Mouse (Mus musculus) embryonic facial prominence, embryonic 15.5 days (tissue): Measurements from ENCODE around the gene C2cd5. TPM values are rescaled to one million over a fixed set of nuclear protein-coding genes. Genes with fewer than 3 reads are reported as not detected.

Experiments used
- ATAC-seq: fragments of 200-750 bp; cut with Nextera tagmentation; 2 replicates; pipeline ENCODE4 v1.8.0; 2017; ENCODE audit warnings: low read depth, moderate TSS enrichment; ENCODE audit not compliant: insufficient number of reproducible peaks, low FRiP score, low TSS enrichment
- H3K27ac ChIP-seq: fragments of 300-500 bp; sonication (generic); replicated peaks from 2 replicates; pipeline ENCODE4 v1.5.1; 2015; ENCODE audit warnings: mild to moderate bottlenecking, inconsistent platforms
- H3K27me3 ChIP-seq: fragments of 300-500 bp; sonication (generic); 2 replicates; pipeline ENCODE4 v1.6.1; 2015; ENCODE audit warnings: inconsistent platforms
- H3K36me3 ChIP-seq: fragments of 300-500 bp; sonication (generic); 2 replicates; pipeline ENCODE4 v1.6.1; 2015; ENCODE audit warnings: mild to moderate bottlenecking, inconsistent platforms
- H3K4me1 ChIP-seq: fragments of 300-500 bp; sonication (generic); 2 replicates; pipeline ENCODE4 v1.6.1; 2015; ENCODE audit warnings: inconsistent platforms
- H3K4me2 ChIP-seq: fragments of 300-500 bp; sonication (generic); replicated peaks from 2 replicates; pipeline ENCODE4 v1.6.1; 2015; ENCODE audit warnings: mild to moderate bottlenecking, inconsistent platforms
- H3K4me3 ChIP-seq: fragments of 300-500 bp; sonication (generic); replicated peaks from 2 replicates; pipeline ENCODE4 v1.5.1; 2015; ENCODE audit warnings: mild to moderate bottlenecking, inconsistent platforms
- H3K9ac ChIP-seq: fragments of 300-500 bp; sonication (generic); 2 replicates; pipeline ENCODE4 v1.6.1; 2015; ENCODE audit warnings: inconsistent platforms
- H3K9me3 ChIP-seq: fragments of 300-500 bp; sonication (generic); replicated peaks from 2 replicates; pipeline ENCODE4 v1.6.1; 2016; ENCODE audit warnings: inconsistent platforms
- WGBS: fragments of 180-500 bp; shearing (Covaris S2); methylation state at CpG from one replicate; pipeline ENCODE4 v1.1.7; 2015; 5-methylcytosine and 5-hydroxymethylcytosine counted together
- polyA plus RNA-seq: library from polyadenylated mRNA; unstranded; fragments of >200 nt; fragmentation: Nextera tagmentation; extraction: Ambion mirVana; gene quantifications from 2 replicates; pipeline ENCODE4 v1.2.1, GENCODE M21; 2015

The C2cd5 gene
- polyA plus RNA-seq, 1 experiment from 2014 or later = 29.9 TPM

GRCm38 (mm10) chr6:143049117-143049516 lies 50.8 kb downstream of the C2cd5 start:
- Histone ChIP-seq H3K27me3 (no peaks in the 10 kb centered on the region), H3K27ac (no peak overlapping the region)
- no peak for ATAC-seq

GRCm38 (mm10) chr6:143047538-143048258 lies 52.2 kb downstream of the C2cd5 start:
- Histone ChIP-seq H3K9ac (no peak overlapping the region), H3K27ac (no peak overlapping the region), H3K27me3 (no peaks in the 10 kb centered on the region), H3K36me3 (peaks cover 13% of the 10 kb centered on the region; the same call in 1 of the 2 replicates), H3K4me3 (no peak overlapping the region), H3K4me2 (no peak overlapping the region), H3K9me3 (no peaks in the 10 kb centered on the region), H3K4me1 (no peaks in the 10 kb centered on the region)
- 78% methylated on average over 15 of the region's 15 CpGs for WGBS
- no peak for ATAC-seq

More at GRCm38 (mm10) chr6:143049117-143049516, 50.8 kb downstream of the C2cd5 start:
- Histone ChIP-seq H3K9ac (no peak overlapping the region), H3K4me1 (no peaks in the 10 kb centered on the region), H3K9me3 (no peaks in the 10 kb centered on the region), H3K36me3 (peaks cover 13% of the 10 kb centered on the region; the same call in 1 of the 2 replicates), H3K4me2 (no peak overlapping the region), H3K4me3 (no peak overlapping the region)
- 97% methylated on average over 2 of the region's 2 CpGs for WGBS

- H3K27me3 ChIP-seq = no peaks in the 10 kb centered on the region
- H3K27ac ChIP-seq = no peak overlapping the region
- peaks cover 33% of the 10 kb centered on the region for H3K36me3 ChIP-seq
- H3K4me3 ChIP-seq = no peak overlapping the region
- no peak overlapping the region for H3K9ac ChIP-seq
- WGBS = 82% methylated on average over 6 of the region's 6 CpGs
- ATAC-seq = no peak
- H3K9me3 ChIP-seq = no peaks in the 10 kb centered on the region
- H3K4me1 ChIP-seq = no peaks in the 10 kb centered on the region
- H3K4me2 ChIP-seq = no peak overlapping the region
These were observed 58.4 kb downstream of the C2cd5 start for GRCm38 (mm10) chr6:143041578-143041977.

GRCm38 (mm10) chr6:143035261-143035660 lies 64.7 kb downstream of the C2cd5 start:
- H3K4me3 ChIP-seq = no peak overlapping the region
- H3K9ac ChIP-seq = no peak overlapping the region
- no peaks in the 10 kb centered on the region for H3K4me1 ChIP-seq
- no peaks in the 10 kb centered on the region for H3K9me3 ChIP-seq
- no peak overlapping the region for H3K4me2 ChIP-seq
- H3K27me3 ChIP-seq = no peaks in the 10 kb centered on the region
- WGBS = 63% methylated on average over 4 of the region's 4 CpGs
- no peak overlapping the region for H3K27ac ChIP-seq
- peaks cover 67% of the 10 kb centered on the region for H3K36me3 ChIP-seq
- ATAC-seq = no peak

GRCm38 (mm10) chr6:143034503-143034902 lies 65.4 kb downstream of the C2cd5 start:
- no peaks in the 10 kb centered on the region for H3K27me3 ChIP-seq
- no peak overlapping the region for H3K4me3 ChIP-seq
- no peak overlapping the region for H3K4me2 ChIP-seq
- 90% methylated on average over 2 of the region's 2 CpGs for WGBS
- H3K9me3 ChIP-seq = no peaks in the 10 kb centered on the region
- H3K36me3 ChIP-seq = peaks cover 69% of the 10 kb centered on the region
- no peak overlapping the region for H3K9ac ChIP-seq
- no peak overlapping the region for H3K27ac ChIP-seq
- no peaks in the 10 kb centered on the region for H3K4me1 ChIP-seq
- ATAC-seq = no peak

- Histone ChIP-seq H3K27me3 (no peaks in the 10 kb centered on the region), H3K4me1 (no peaks in the 10 kb centered on the region), H3K4me3 (no peak overlapping the region), H3K27ac (no peak overlapping the region), H3K4me2 (no peak overlapping the region), H3K9me3 (no peaks in the 10 kb centered on the region), H3K36me3 (peaks cover 64% of the 10 kb centered on the region), H3K9ac (no peak overlapping the region)
- WGBS = 92% methylated on average over 5 of the region's 5 CpGs
- no peak for ATAC-seq
These were observed 69.4 kb downstream of the C2cd5 start for GRCm38 (mm10) chr6:143030521-143030920.

- H3K4me3 ChIP-seq = no peak overlapping the region
- H3K4me1 ChIP-seq = no peaks in the 10 kb centered on the region
- H3K36me3 ChIP-seq = peaks cover 41% of the 10 kb centered on the region
- no peak overlapping the region for H3K4me2 ChIP-seq
- no peak overlapping the region for H3K27ac ChIP-seq
- H3K9me3 ChIP-seq = no peaks in the 10 kb centered on the region
- WGBS = 80% methylated on average over 4 of the region's 4 CpGs
- ATAC-seq = no peak
- H3K9ac ChIP-seq = no peak overlapping the region
- H3K27me3 ChIP-seq = no peaks in the 10 kb centered on the region
These were observed 72.0 kb downstream of the C2cd5 start for GRCm38 (mm10) chr6:143027896-143028295.

GRCm38 (mm10) chr6:143027402-143027801 lies 72.5 kb downstream of the C2cd5 start:
- H3K36me3 ChIP-seq = peaks cover 36% of the 10 kb centered on the region
- ATAC-seq = no peak
- 81% methylated on average over 10 of the region's 10 CpGs for WGBS

GRCm38 (mm10) chr6:143023691-143024090 lies 76.2 kb downstream of the C2cd5 start:
- Histone ChIP-seq H3K9me3 (no peaks in the 10 kb centered on the region), H3K36me3 (peaks cover 22% of the 10 kb centered on the region; the same call in 1 of the 2 replicates), H3K27ac (no peak overlapping the region), H3K9ac (no peak overlapping the region), H3K4me2 (no peak overlapping the region), H3K4me1 (no peaks in the 10 kb centered on the region), H3K27me3 (no peaks in the 10 kb centered on the region), H3K4me3 (no peak overlapping the region)
- WGBS = 81% methylated on average over 6 of the region's 6 CpGs
- no peak for ATAC-seq

More at GRCm38 (mm10) chr6:143027402-143027801, 72.5 kb downstream of the C2cd5 start:
- Histone ChIP-seq H3K27ac (no peak overlapping the region), H3K4me3 (no peak overlapping the region), H3K9ac (no peak overlapping the region), H3K4me2 (no peak overlapping the region), H3K27me3 (no peaks in the 10 kb centered on the region), H3K9me3 (no peaks in the 10 kb centered on the region), H3K4me1 (no peaks in the 10 kb centered on the region)

GRCm38 (mm10) chr6:143021756-143022155 lies 78.2 kb downstream of the C2cd5 start:
- Histone ChIP-seq H3K9me3 (no peaks in the 10 kb centered on the region), H3K4me3 (no peak overlapping the region), H3K9ac (no peak overlapping the region), H3K4me2 (no peak overlapping the region), H3K27me3 (no peaks in the 10 kb centered on the region), H3K36me3 (peaks cover 14% of the 10 kb centered on the region; the same call in 1 of the 2 replicates), H3K4me1 (no peaks in the 10 kb centered on the region), H3K27ac (no peak overlapping the region)
- ATAC-seq = no peak
- WGBS = 84% methylated on average over 8 of the region's 8 CpGs

GRCm38 (mm10) chr6:143020647-143021046 lies 79.3 kb downstream of the C2cd5 start:
- H3K27me3 ChIP-seq = no peaks in the 10 kb centered on the region
- H3K27ac ChIP-seq = no peak overlapping the region
- H3K4me3 ChIP-seq = no peak overlapping the region
- no peaks in the 10 kb centered on the region for H3K9me3 ChIP-seq
- H3K9ac ChIP-seq = no peak overlapping the region
- 67% methylated on average over 5 of the region's 5 CpGs for WGBS
- no peak overlapping the region for H3K4me2 ChIP-seq
- no peaks in the 10 kb centered on the region for H3K4me1 ChIP-seq
- ATAC-seq = no peak
- peaks cover 17% of the 10 kb centered on the region; the same call in 1 of the 2 replicates for H3K36me3 ChIP-seq

GRCm38 (mm10) chr6:143020146-143020545 lies 79.8 kb downstream of the C2cd5 start:
- ATAC-seq = no peak
- no peak overlapping the region for H3K4me2 ChIP-seq
- no peak overlapping the region for H3K4me3 ChIP-seq
- H3K9ac ChIP-seq = no peak overlapping the region
- 89% methylated on average over 4 of the region's 4 CpGs for WGBS
- peaks cover 17% of the 10 kb centered on the region; the same call in 1 of the 2 replicates for H3K36me3 ChIP-seq
- H3K4me1 ChIP-seq = no peaks in the 10 kb centered on the region
- H3K9me3 ChIP-seq = no peaks in the 10 kb centered on the region
- no peak overlapping the region for H3K27ac ChIP-seq
- H3K27me3 ChIP-seq = no peaks in the 10 kb centered on the region
